Mouse (Mus musculus) brown adipose tissue, adult 24 weeks (tissue): ENCODE measurements around the gene Rab11fip4. TPM values are rescaled to one million over a fixed set of nuclear protein-coding genes. Genes with fewer than 3 reads are reported as not detected.
A peak's percentile ranks its signal among the peaks of the same experiment; 100 is the strongest.

Experiments used
- H3K27ac ChIP-seq: fragments of 200-500 bp; replicated peaks from 2 replicates; pipeline ENCODE4 v1.5.1; 2012; ENCODE audit warnings: low read depth, mild to moderate bottlenecking, low read length
- H3K4me1 ChIP-seq: fragments of 200-500 bp; 2 replicates; pipeline ENCODE4 v1.6.1; 2012; ENCODE audit warnings: low read length, mixed read lengths; ENCODE audit not compliant: control insufficient read depth, insufficient read depth, insufficient read length
- H3K4me3 ChIP-seq: fragments of 200-500 bp; 2 replicates; pipeline ENCODE4 v1.5.1; 2012; ENCODE audit warnings: low read depth, mild to moderate bottlenecking, low read length, moderate library complexity; ENCODE audit not compliant: insufficient read depth
- polyA plus RNA-seq: library from polyadenylated mRNA; stranded (reverse); fragments of >200 nt; gene quantifications from 2 replicates; pipeline ENCODE4 v1.2.4, GENCODE M21; 2012; ENCODE audit not compliant: missing spikeins, insufficient read depth, insufficient read length

Gene Rab11fip4
- polyA plus RNA-seq, 1 experiment: 3.1 TPM

GRCm38 (mm10) chr11:79674632-79675031, 83.6 kb downstream of the Rab11fip4 start:
- Histone ChIP-seq H3K27ac (peak overlapping the region; percentile 90), H3K4me3 (no peak overlapping the region), H3K4me1 (peaks cover 10% of the 10 kb centered on the region)

GRCm38 (mm10) chr11:79675285-79675684, 84.3 kb downstream of the Rab11fip4 start:
- Histone ChIP-seq H3K4me1 (peaks cover 10% of the 10 kb centered on the region), H3K27ac (no peak overlapping the region), H3K4me3 (no peak overlapping the region)

GRCm38 (mm10) chr11:79675994-79676393, 85.0 kb downstream of the Rab11fip4 start:
- Histone ChIP-seq H3K4me3 (no peak overlapping the region), H3K4me1 (peaks cover 10% of the 10 kb centered on the region), H3K27ac (no peak overlapping the region)

- peaks cover 10% of the 10 kb centered on the region for H3K4me1 ChIP-seq
- H3K4me3 ChIP-seq: no peak overlapping the region
- no peak overlapping the region for H3K27ac ChIP-seq
These were observed 85.5 kb downstream of the Rab11fip4 start for GRCm38 (mm10) chr11:79676483-79676967.

GRCm38 (mm10) chr11:79677402-79677801, 86.4 kb downstream of the Rab11fip4 start:
- no peak overlapping the region for H3K27ac ChIP-seq
- no peak overlapping the region for H3K4me3 ChIP-seq

GRCm38 (mm10) chr11:79678363-79679153, 87.5 kb downstream of the Rab11fip4 start:
- Histone ChIP-seq H3K4me1 (peaks cover 10% of the 10 kb centered on the region), H3K4me3 (no peak overlapping the region), H3K27ac (no peak overlapping the region)

More at GRCm38 (mm10) chr11:79677402-79677801, 86.4 kb downstream of the Rab11fip4 start:
- H3K4me1 ChIP-seq: peaks cover 10% of the 10 kb centered on the region

GRCm38 (mm10) chr11:79679929-79680328, 88.9 kb downstream of the Rab11fip4 start:
- Histone ChIP-seq H3K27ac (no peak overlapping the region), H3K4me1 (0 out of 2 replicates have a peak, but pooled peaks cover under 1% of the 10 kb centered on the region), H3K4me3 (no peak overlapping the region)

- Histone ChIP-seq H3K4me3 (no peak overlapping the region), H3K27ac (no peak overlapping the region), H3K4me1 (no peaks in the 10 kb centered on the region)
These were observed 89.5 kb downstream of the Rab11fip4 start for GRCm38 (mm10) chr11:79680559-79680958.

GRCm38 (mm10) chr11:79681182-79681581, 90.2 kb downstream of the Rab11fip4 start:
- Histone ChIP-seq H3K4me1 (no peaks in the 10 kb centered on the region), H3K27ac (no peak overlapping the region), H3K4me3 (no peak overlapping the region)

GRCm38 (mm10) chr11:79681798-79682197, 90.8 kb downstream of the Rab11fip4 start:
- H3K4me3 ChIP-seq: no peak overlapping the region
- no peak overlapping the region for H3K27ac ChIP-seq
- no peaks in the 10 kb centered on the region for H3K4me1 ChIP-seq

- Histone ChIP-seq H3K27ac (no peak overlapping the region), H3K4me1 (no peaks in the 10 kb centered on the region), H3K4me3 (no peak overlapping the region)
These were observed 94.1 kb downstream of the Rab11fip4 start for GRCm38 (mm10) chr11:79685109-79685508.

GRCm38 (mm10) chr11:79686501-79687121, 95.6 kb downstream of the Rab11fip4 start:
- H3K4me1 ChIP-seq: no peaks in the 10 kb centered on the region
- no peak overlapping the region for H3K27ac ChIP-seq
- H3K4me3 ChIP-seq: no peak overlapping the region

- H3K4me1 ChIP-seq: no peaks in the 10 kb centered on the region
- no peak overlapping the region for H3K4me3 ChIP-seq
These were observed 98.9 kb downstream of the Rab11fip4 start for GRCm38 (mm10) chr11:79689916-79690315.

GRCm38 (mm10) chr11:79691513-79691912, 100.5 kb downstream of the Rab11fip4 start:
- H3K4me3 ChIP-seq: no peak overlapping the region
- no peaks in the 10 kb centered on the region for H3K4me1 ChIP-seq
- H3K27ac ChIP-seq: no peak overlapping the region

More at GRCm38 (mm10) chr11:79689916-79690315, 98.9 kb downstream of the Rab11fip4 start:
- H3K27ac ChIP-seq: no peak overlapping the region

- H3K4me3 ChIP-seq: no peak overlapping the region
- no peak overlapping the region for H3K27ac ChIP-seq
- H3K4me1 ChIP-seq: no peaks in the 10 kb centered on the region; the same call in 1 of the 2 replicates
These were observed 105.6 kb downstream of the Rab11fip4 start for GRCm38 (mm10) chr11:79696390-79697307.
